Mouse (Mus musculus) heart, embryonic 13.5 days (tissue): ENCODE measurements at regions not wholly inside any gene's neighbourhood (a gene's known extent, or its start where the extent isn't known, plus 50 kb on each side); places are given as distances from the start of the nearest gene placed in this dataset.

Experiments
- ATAC-seq: fragments of 200-750 bp; cut with Nextera tagmentation; 2 replicates; pipeline ENCODE4 v1.8.0; 2017; ENCODE audit warnings: moderate TSS enrichment; ENCODE audit not compliant: insufficient number of reproducible peaks, low FRiP score, low TSS enrichment; ENCODE audit errors: extremely low read depth
- H3K27ac ChIP-seq: fragments of 300-500 bp; sonication (generic); replicated peaks from 2 replicates; pipeline ENCODE4 v1.5.1; 2015; ENCODE audit warnings: moderate library complexity, mild to moderate bottlenecking, inconsistent platforms
- H3K27me3 ChIP-seq: fragments of 300-500 bp; sonication (generic); replicated peaks from 2 replicates; pipeline ENCODE4 v1.6.1; 2015; ENCODE audit warnings: mild to moderate bottlenecking, inconsistent platforms
- H3K36me3 ChIP-seq: fragments of 300-500 bp; sonication (generic); 2 replicates; pipeline ENCODE4 v1.6.1; 2015; ENCODE audit warnings: mild to moderate bottlenecking, inconsistent platforms
- H3K4me1 ChIP-seq: fragments of 300-500 bp; sonication (generic); 2 replicates; pipeline ENCODE4 v1.6.1; 2015; ENCODE audit warnings: inconsistent platforms
- H3K4me2 ChIP-seq: fragments of 300-500 bp; sonication (generic); 2 replicates; pipeline ENCODE4 v1.6.1; 2015; ENCODE audit warnings: inconsistent platforms, mild to moderate bottlenecking, moderate library complexity
- H3K4me3 ChIP-seq: fragments of 300-500 bp; sonication (generic); 2 replicates; pipeline ENCODE4 v1.5.1; 2015; ENCODE audit warnings: moderate library complexity, mild to moderate bottlenecking, inconsistent platforms
- H3K9ac ChIP-seq: fragments of 300-500 bp; sonication (generic); 2 replicates; pipeline ENCODE4 v1.6.1; 2015; ENCODE audit warnings: inconsistent platforms, mild to moderate bottlenecking, moderate library complexity
- H3K9me3 ChIP-seq: fragments of 300-500 bp; sonication (generic); 2 replicates; pipeline ENCODE4 v1.6.1; 2016; ENCODE audit warnings: inconsistent platforms
- WGBS: fragments of 180-500 bp; shearing (Covaris S2); methylation state at CpG from one replicate; pipeline ENCODE4 v1.1.7; 2015; ENCODE audit warnings: mixed read lengths; 5-methylcytosine and 5-hydroxymethylcytosine counted together

DNA sequence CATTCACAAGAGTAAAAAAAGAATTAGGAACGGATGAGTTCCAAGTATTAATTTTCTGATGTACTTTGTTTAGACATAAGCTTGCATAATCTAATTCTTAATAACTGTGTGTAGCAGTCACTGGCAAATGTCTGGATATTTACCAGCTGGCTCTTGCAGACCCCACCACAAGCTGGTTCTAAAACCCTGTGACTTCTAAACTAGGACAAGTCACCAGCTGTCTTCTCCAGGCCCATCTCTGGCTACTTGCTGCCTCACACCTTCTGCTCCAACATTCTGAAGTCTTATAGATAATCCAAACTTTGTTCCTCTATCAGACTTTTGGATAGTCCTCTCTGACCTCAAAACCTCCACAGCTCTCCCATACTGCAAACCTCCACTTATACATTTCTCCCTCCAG is 189.9 kb upstream of the Rhobtb1 start:
- no peak for ATAC-seq
- H3K9ac ChIP-seq, result no peak overlapping the region
- peaks cover 4% of the 10 kb centered on the region; the same call in 1 of the 2 replicates for H3K9me3 ChIP-seq
- whole genome bisulfite sequencing, result 59% methylated on average over 1 of the region's 1 CpGs
- no peak overlapping the region for H3K27ac ChIP-seq
- no peak overlapping the region for H3K4me2 ChIP-seq
- no peaks in the 10 kb centered on the region for H3K27me3 ChIP-seq
- H3K4me1 ChIP-seq, result peaks cover 5% of the 10 kb centered on the region; the same call in 1 of the 2 replicates
- H3K36me3 ChIP-seq, result no peaks in the 10 kb centered on the region
- H3K4me3 ChIP-seq, result no peak overlapping the region

DNA sequence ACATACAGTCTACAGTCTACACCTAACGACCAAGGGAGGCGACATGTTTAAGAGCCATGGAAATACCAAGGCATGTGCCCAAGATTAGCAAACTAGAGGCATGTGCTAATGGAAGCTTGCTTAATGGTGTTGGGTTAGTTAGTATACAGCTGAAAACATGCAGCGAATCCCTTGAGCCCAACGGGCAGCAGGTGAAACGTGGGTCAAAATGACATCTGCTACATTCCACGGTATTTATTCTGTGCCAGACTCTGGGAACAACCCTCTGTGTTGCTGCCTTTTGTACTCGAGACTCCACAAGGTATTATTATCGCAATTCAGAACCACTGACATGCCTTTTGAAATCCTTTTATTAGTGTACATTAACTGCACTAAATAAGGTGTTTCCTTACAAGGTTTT is 188.1 kb upstream of the Rhobtb1 start:
- Histone ChIP-seq H3K36me3 (no peaks in the 10 kb centered on the region), H3K4me2 (no peak overlapping the region), H3K27ac (no peak overlapping the region), H3K4me3 (no peak overlapping the region), H3K4me1 (no peaks in the 10 kb centered on the region), H3K9me3 (peaks cover 4% of the 10 kb centered on the region; the same call in 1 of the 2 replicates), H3K9ac (no peak overlapping the region), H3K27me3 (no peaks in the 10 kb centered on the region)
- ATAC-seq, result no peak
- WGBS, result 73% methylated on average over 8 of the region's 8 CpGs

DNA sequence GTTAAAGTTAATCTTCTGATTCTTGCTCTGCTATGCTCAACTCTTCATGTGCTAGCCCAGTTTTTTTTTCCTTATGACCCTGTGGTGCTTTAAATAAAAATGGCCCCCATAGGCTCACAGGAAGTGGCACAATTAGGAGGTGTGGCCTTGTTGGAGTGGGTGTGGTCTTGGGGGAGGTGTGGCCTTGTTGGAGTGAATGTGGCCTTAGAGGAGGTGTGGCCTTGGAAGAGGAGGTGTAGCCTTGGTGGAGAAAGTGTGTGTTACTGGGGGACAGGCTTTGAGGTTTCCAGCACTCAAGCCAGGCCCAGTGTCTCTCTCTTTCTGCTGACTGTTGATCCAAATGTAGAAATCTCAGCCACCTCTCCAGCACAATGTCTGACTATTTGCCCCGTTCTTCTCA is 186.0 kb upstream of the Rhobtb1 start:
- no peaks in the 10 kb centered on the region for H3K27me3 ChIP-seq
- H3K9me3 ChIP-seq, result no peaks in the 10 kb centered on the region
- H3K36me3 ChIP-seq, result no peaks in the 10 kb centered on the region
- H3K27ac ChIP-seq, result no peak overlapping the region
- no peak overlapping the region for H3K4me2 ChIP-seq
- no peaks in the 10 kb centered on the region for H3K4me1 ChIP-seq
- no peak overlapping the region for H3K4me3 ChIP-seq
- ATAC-seq, result no peak
- H3K9ac ChIP-seq, result no peak overlapping the region
- 81% methylated on average over 1 of the region's 1 CpGs for WGBS

DNA sequence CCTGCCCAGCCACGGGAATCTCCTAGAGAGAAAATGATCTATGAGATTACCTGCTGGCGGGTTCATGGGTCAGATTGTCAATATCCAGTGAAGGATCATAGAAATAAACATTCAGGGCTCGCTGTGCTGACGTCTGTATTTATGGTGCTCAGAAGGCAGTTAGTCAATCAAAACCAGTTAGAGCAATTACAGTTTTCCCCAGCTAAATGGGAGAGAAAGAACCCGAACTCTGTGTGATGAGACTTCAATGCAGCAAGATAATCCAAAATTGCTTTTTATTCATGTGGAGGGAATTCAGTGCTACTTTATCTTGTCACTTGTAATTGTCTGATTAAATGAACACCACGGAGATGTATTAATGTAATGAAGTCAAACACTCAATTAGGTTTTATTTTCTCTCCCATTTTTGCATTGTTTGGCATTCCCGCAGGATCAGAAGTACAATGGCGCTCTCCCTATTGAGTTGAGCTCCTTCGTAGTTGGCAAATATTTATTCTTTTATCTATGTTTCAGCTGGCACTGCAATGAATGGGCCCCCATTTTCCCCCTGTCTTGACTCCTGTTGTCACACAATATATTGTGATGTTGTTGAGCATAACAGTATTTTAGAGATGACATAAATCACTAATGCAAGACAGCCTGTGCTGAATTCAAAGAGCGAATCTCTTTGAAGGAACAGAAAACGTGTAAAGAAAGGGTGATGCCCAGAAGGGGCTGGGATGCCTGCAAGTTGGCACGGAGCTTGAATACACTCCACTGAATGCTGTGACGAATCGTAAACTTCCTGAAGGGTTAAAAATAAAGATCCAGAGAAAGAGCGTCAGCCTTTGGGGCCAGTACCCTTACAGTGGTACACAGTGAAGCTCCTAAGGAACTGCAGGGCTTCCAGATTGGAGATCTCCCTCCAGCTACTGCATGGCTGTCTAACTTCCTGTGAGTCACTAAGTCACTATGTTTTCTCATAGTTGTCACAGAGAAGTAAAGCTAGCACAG is 183.0 kb upstream of the Rhobtb1 start:
- no peaks in the 10 kb centered on the region for H3K9me3 ChIP-seq
- WGBS, result 74% methylated on average over 15 of the region's 15 CpGs
- no peak overlapping the region for H3K4me2 ChIP-seq
- no peaks in the 10 kb centered on the region for H3K4me1 ChIP-seq
- H3K27me3 ChIP-seq, result no peaks in the 10 kb centered on the region
- ATAC-seq, result no peak
- no peak overlapping the region for H3K4me3 ChIP-seq
- H3K27ac ChIP-seq, result no peak overlapping the region
- H3K9ac ChIP-seq, result no peak overlapping the region
- H3K36me3 ChIP-seq, result no peaks in the 10 kb centered on the region

DNA sequence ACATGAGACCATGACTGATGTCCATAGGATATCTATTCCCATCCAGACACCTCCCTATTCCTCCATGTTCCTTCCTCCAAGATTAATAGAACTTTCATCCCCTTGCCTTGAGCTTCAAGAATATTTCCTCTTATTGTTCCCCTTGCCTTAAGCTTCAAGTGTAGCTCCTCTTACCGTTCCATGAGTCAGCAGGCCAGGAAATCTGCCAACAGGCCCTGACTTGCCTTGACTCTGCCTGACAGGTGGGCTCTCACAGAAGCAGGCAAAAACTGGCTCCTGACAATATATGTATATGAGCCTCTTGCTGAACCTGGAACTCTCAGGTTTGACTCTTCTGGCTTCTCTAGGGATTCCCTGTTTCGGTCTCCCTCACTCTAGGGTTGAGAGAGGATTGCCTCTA is 180.7 kb upstream of the Rhobtb1 start:
- H3K9me3 ChIP-seq, result no peaks in the 10 kb centered on the region
- no peaks in the 10 kb centered on the region for H3K36me3 ChIP-seq
- no peak for ATAC-seq
- H3K4me2 ChIP-seq, result no peak overlapping the region
- H3K27me3 ChIP-seq, result no peaks in the 10 kb centered on the region
- no peak overlapping the region for H3K9ac ChIP-seq
- H3K4me3 ChIP-seq, result no peak overlapping the region
- no peaks in the 10 kb centered on the region for H3K4me1 ChIP-seq
- 68% methylated on average over 2 of the region's 2 CpGs for WGBS
- H3K27ac ChIP-seq, result no peak overlapping the region

DNA sequence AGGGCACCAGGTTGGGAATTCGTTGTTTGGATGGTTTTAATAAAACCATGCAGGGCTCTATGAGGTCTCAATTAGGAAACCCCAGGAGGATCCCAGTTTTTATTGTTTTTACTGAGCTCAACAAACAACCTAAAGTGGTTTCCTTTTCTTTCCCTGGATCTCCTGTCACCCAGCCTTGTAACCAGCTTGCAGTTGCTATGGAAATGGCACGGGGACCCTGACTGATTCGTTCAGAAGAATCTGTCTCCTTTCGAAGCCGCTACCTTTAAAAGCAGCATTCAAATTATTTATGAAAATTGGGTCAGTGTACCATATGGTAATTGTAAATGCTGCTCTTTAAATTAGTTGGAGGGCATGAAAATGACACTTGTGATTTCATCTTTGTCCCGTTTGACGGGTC is 176.5 kb upstream of the Rhobtb1 start:
- WGBS, result 77% methylated on average over 7 of the region's 7 CpGs
- H3K27ac ChIP-seq, result no peak overlapping the region

DNA sequence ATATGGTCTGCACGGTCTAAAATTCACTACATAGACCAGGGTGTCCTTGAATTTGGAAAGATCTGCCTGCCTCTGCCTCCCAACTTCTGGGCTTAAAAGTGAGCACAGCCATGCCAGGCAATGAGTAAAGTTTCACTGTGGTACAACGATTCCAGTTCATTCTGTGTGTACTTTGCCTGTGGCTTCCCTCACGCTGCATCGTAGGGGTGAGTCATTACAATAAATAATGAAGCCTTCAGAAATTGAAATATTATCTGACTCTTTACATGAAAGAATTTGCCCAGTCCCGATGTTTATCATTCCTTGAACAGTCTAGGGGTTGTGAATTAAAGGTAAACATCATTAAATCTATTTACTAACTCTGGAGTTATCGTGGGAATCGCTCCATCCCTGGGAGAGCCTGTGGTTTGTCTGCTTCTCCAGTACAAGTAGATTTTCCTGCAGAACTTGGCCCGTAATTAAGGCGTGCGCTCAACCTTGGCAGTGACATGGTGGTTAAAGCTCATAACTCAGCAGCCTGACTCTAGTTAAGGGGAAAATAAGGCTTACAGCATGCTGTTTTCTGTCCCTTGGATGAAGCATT is 174.7 kb upstream of the Rhobtb1 start:
- no peak overlapping the region for H3K4me3 ChIP-seq
- no peak overlapping the region for H3K9ac ChIP-seq
- H3K27me3 ChIP-seq, result no peaks in the 10 kb centered on the region
- H3K27ac ChIP-seq, result no peak overlapping the region
- no peaks in the 10 kb centered on the region for H3K36me3 ChIP-seq
- WGBS, result 78% methylated on average over 10 of the region's 10 CpGs
- 0 out of 2 replicates have a peak, but pooled peaks cover 7% of the 10 kb centered on the region for H3K4me1 ChIP-seq
- ATAC-seq, result no peak
- no peak overlapping the region for H3K4me2 ChIP-seq
- H3K9me3 ChIP-seq, result no peaks in the 10 kb centered on the region

More for the DNA sequence above, 176.5 kb upstream of the Rhobtb1 start:
- Histone ChIP-seq H3K4me2 (no peak overlapping the region), H3K36me3 (no peaks in the 10 kb centered on the region), H3K9me3 (no peaks in the 10 kb centered on the region), H3K4me3 (no peak overlapping the region), H3K27me3 (no peaks in the 10 kb centered on the region), H3K4me1 (0 out of 2 replicates have a peak, but pooled peaks cover under 1% of the 10 kb centered on the region), H3K9ac (no peak overlapping the region)
- no peak for ATAC-seq

DNA sequence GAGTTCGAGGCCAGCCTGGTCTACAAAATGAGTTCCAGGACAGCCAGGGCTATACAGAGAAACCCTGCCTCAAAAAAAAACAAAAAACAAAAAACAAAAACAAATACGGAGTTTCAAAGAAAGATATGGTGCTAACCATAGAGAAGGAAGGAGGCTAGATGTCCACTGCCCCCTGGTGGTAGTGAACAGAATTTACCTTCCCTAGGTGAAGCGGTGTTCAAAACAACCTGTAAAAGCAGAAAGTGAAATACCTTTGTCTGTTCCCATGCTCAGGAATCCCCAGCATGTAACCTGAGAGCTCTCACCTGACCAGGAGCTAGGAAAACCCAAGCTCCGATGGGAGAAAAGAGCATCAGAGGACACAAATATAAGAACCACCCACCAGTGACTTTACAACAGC is 173.1 kb upstream of the Rhobtb1 start:
- 0 out of 2 replicates have a peak, but pooled peaks cover 7% of the 10 kb centered on the region for H3K4me1 ChIP-seq
- ATAC-seq, result no peak
- H3K9ac ChIP-seq, result no peak overlapping the region
- WGBS, result 51% methylated on average over 4 of the region's 4 CpGs
- H3K27me3 ChIP-seq, result no peaks in the 10 kb centered on the region
- H3K4me2 ChIP-seq, result no peak overlapping the region
- H3K36me3 ChIP-seq, result no peaks in the 10 kb centered on the region
- H3K9me3 ChIP-seq, result no peaks in the 10 kb centered on the region
- no peak overlapping the region for H3K4me3 ChIP-seq
- no peak overlapping the region for H3K27ac ChIP-seq

DNA sequence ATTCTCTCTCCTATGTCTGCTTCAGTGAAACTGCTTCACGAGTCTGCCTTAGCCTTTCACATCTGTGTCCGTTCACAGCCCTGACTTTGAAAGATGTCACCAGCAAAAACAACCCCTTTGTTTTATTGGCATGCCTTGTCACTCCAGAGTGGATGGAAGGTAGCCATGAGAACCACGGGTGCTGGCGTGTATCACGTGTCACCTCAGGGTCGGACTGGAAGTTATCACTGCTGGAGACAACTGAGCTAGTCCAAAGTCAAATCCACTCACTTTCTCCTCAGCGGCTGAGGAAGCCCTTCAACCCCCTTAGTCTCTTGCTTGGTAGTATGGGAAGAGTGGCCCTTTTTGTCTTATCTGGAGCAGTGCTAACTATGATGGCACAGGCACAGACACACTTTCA is 171.3 kb upstream of the Rhobtb1 start:
- Histone ChIP-seq H3K27ac (no peak overlapping the region), H3K27me3 (no peaks in the 10 kb centered on the region), H3K9ac (no peak overlapping the region), H3K9me3 (no peaks in the 10 kb centered on the region), H3K4me2 (no peak overlapping the region), H3K4me3 (no peak overlapping the region), H3K36me3 (no peaks in the 10 kb centered on the region), H3K4me1 (0 out of 2 replicates have a peak, but pooled peaks cover 7% of the 10 kb centered on the region)
- ATAC-seq, result no peak
- WGBS, result 36% methylated on average over 7 of the region's 7 CpGs

DNA sequence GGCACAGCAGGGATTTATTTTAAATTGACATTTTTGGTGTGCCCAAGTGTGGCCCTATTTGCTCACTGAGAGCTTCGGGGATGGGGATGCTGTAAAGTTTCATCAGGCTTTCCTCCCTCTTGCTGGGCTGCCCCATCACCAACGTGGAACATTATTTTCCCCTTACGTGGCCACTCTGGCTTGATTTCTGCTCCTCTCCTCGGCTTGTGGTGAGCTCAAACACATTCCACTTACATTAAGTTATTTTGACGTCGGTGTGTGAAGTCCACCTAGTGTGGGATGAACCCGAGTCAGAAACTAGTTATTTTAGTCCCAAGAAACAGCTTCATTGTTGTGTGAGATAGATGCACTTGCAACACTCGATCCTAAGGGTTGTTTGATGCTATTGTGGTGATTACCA is 168.9 kb upstream of the Rhobtb1 start:
- H3K4me3 ChIP-seq, result no peak overlapping the region
- H3K9ac ChIP-seq, result no peak overlapping the region
- no peaks in the 10 kb centered on the region for H3K36me3 ChIP-seq
- no peak overlapping the region for H3K27ac ChIP-seq
- no peaks in the 10 kb centered on the region for H3K27me3 ChIP-seq
- whole genome bisulfite sequencing, result 71% methylated on average over 8 of the region's 8 CpGs
- no peaks in the 10 kb centered on the region for H3K9me3 ChIP-seq
- no peak overlapping the region for H3K4me2 ChIP-seq
- no peak for ATAC-seq
- H3K4me1 ChIP-seq, result 0 out of 2 replicates have a peak, but pooled peaks cover 7% of the 10 kb centered on the region

DNA sequence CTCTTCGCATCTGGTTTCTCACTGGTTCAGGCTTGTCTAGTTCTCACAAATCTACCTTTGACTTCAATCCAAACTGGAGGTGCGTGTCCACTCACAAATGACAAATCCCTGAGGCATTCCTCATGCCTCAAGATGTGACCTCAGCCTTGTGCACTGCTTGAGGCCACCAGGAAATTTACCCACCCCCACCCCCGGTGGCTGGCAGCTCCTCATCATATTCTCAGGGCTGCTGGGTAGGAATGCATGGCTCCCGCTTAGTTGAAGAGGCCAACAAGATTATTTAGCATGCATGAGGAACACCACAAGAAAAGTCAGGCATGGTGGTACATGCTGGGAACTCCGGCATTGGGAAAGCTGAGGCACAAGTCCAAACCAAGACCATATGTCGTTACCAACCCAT is 160.7 kb upstream of the Rhobtb1 start:
- H3K4me1 ChIP-seq, result no peaks in the 10 kb centered on the region
- H3K36me3 ChIP-seq, result no peaks in the 10 kb centered on the region
- H3K27me3 ChIP-seq, result no peaks in the 10 kb centered on the region
- H3K27ac ChIP-seq, result no peak overlapping the region
- no peak for ATAC-seq
- H3K9me3 ChIP-seq, result no peaks in the 10 kb centered on the region
- H3K4me3 ChIP-seq, result no peak overlapping the region
- 76% methylated on average over 6 of the region's 6 CpGs for WGBS
- no peak overlapping the region for H3K4me2 ChIP-seq
- H3K9ac ChIP-seq, result no peak overlapping the region
